7 mouse cellular contexts compared by ENCODE assay signal in the genomic region with DNA sequence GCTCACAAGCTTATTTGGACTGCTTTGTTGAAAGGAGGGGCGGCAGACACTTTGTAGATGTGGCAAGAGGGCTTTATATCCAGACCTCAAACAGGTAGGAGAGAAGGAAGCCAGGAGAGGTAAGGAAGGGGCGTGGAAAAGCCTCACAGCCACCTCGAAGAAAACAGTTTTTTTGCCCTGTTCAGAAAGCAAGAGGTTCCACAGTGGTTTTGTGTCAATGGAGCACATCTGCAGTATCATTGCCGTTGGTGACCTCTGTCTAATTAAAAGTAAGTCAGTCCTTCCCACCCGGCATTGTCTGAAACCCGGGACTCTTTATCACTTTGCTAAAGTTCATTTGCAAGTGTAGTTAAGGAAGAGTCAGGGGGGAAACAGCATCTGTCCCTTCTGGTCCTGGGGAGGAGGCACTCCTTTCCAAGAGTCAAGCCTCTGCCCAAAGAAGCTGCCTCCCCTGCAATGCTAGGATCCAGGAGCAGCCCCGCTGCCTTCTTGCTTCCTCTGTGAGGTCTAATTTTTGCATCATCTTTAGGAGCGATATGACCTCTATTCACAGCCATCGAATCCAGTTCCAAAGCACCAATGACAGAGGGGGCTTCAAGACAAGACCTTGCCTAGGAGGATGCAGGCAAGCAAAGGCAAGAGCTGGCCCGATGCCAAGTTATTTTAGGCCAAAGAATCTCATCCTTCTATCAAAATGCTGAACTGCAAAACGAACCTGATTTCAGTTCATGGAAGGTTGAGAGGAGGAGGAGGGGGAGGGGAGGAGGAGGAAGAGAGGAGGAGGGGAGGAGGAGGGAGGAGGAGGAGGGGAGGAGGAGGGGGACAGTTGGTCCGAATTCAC. TPM values are rescaled to one million over a fixed set of nuclear protein-coding genes. Genes with fewer than 3 reads are reported as not detected.
DNase-seq lines count a peak whose midpoint lies in the region; ATAC-seq lines count a peak whose summit lies in the region.

No protein-coding gene starts in this region.

- H3K4me3 ChIP-seq in hindbrain, embryonic 15.5 days = peak overlapping the region; percentile 65
- peak overlapping the region; percentile 47 for H3K4me3 ChIP-seq in limb, embryonic 12.5 days (replicated peaks)
- peak overlapping the region; percentile 42 for H3K4me3 ChIP-seq in neural tube, embryonic 12.5 days

- no peaks in the 10 kb centered on the region for H3K27me3 ChIP-seq in hindbrain, embryonic 15.5 days
- peaks cover 25% of the 10 kb centered on the region for H3K27me3 ChIP-seq in limb, embryonic 12.5 days
- no peaks in the 10 kb centered on the region for H3K27me3 ChIP-seq in neural tube, embryonic 12.5 days (replicated peaks)

- H3K4me2 ChIP-seq in hindbrain, embryonic 15.5 days = peak overlapping the region; percentile 70
- peak overlapping the region; percentile 64 for H3K4me2 ChIP-seq in limb, embryonic 12.5 days
- peak overlapping the region; percentile 62 for H3K4me2 ChIP-seq in neural tube, embryonic 12.5 days (replicated peaks)

- H3K9ac ChIP-seq in hindbrain, embryonic 15.5 days = peak overlapping the region; percentile 67
- peak overlapping the region; percentile 2; the same call in 1 of the 2 replicates for H3K9ac ChIP-seq in limb, embryonic 12.5 days (replicated peaks)
- peak overlapping the region; percentile 45 for H3K9ac ChIP-seq in neural tube, embryonic 12.5 days

- peak; percentile 71 for ATAC-seq in hindbrain, embryonic 15.5 days (ENCODE audit: low FRiP score, low read depth)
- no peak for ATAC-seq in limb, embryonic 12.5 days (ENCODE audit: insufficient number of reproducible peaks, insufficient read depth, low FRiP score, low TSS enrichment, low read depth)
- peak; percentile 58 for ATAC-seq in neural tube, embryonic 12.5 days (ENCODE audit: low FRiP score, low read depth)

- 9% methylated on average over 12 of the region's 12 CpGs for WGBS in hindbrain, embryonic 15.5 days
- WGBS in limb, embryonic 12.5 days = 8% methylated on average over 12 of the region's 12 CpGs
- 9% methylated on average over 12 of the region's 12 CpGs for WGBS in neural tube, embryonic 12.5 days

- peak; percentile 2 for DNase-seq in B cell, adult 2 months
- peak; percentile 21 for DNase-seq in ES-CJ7 (ENCODE audit: low read depth, low spot score)
- peak; percentile 20 for DNase-seq in embryo, embryonic 9.5 days (ENCODE audit: extremely low spot score)
- no peak for DNase-seq in spleen, adult 18-20 months

- no peaks in the 10 kb centered on the region for H3K9me3 ChIP-seq in hindbrain, embryonic 15.5 days
- no peaks in the 10 kb centered on the region for H3K9me3 ChIP-seq in limb, embryonic 12.5 days
- no peaks in the 10 kb centered on the region for H3K9me3 ChIP-seq in neural tube, embryonic 12.5 days

- H3K4me1 ChIP-seq in hindbrain, embryonic 15.5 days (replicated peaks) = peaks cover 23% of the 10 kb centered on the region
- no peaks in the 10 kb centered on the region; the same call in 1 of the 2 replicates for H3K4me1 ChIP-seq in limb, embryonic 12.5 days (replicated peaks)
- peaks cover 9% of the 10 kb centered on the region for H3K4me1 ChIP-seq in neural tube, embryonic 12.5 days

- H3K27ac ChIP-seq in hindbrain, embryonic 15.5 days (replicated peaks) = peak overlapping the region; percentile 84
- H3K27ac ChIP-seq in limb, embryonic 12.5 days = no peak overlapping the region
- H3K27ac ChIP-seq in neural tube, embryonic 12.5 days = no peak overlapping the region

- H3K36me3 ChIP-seq in hindbrain, embryonic 15.5 days = no peaks in the 10 kb centered on the region
- no peaks in the 10 kb centered on the region for H3K36me3 ChIP-seq in limb, embryonic 12.5 days
- no peaks in the 10 kb centered on the region for H3K36me3 ChIP-seq in neural tube, embryonic 12.5 days

RNA-seq across cellular contexts. Expression of a gene that starts 31.5 kb away (rescaled TPM):
- 16.2 and 18.0 TPM in 2 replicates for polyA plus RNA-seq in hindbrain, embryonic 15.5 days (2015; fragmentation: Nextera tagmentation; extraction: Ambion mirVana)
- polyA plus RNA-seq in limb, embryonic 12.5 days (2016; fragmentation: Nextera tagmentation; extraction: Ambion mirVana) = 1.8 and 2.2 TPM in 2 replicates
- polyA plus RNA-seq in neural tube, embryonic 12.5 days (2016; fragmentation: Nextera tagmentation; extraction: Ambion mirVana) = 5.2 and 6.3 TPM in 2 replicates

Comparison
In these comparisons a context has a peak if more than half of its experiments do, and no peak if none do; other contexts are left out.
1. DNase-seq: peak in B cell, adult 2 months (2 of 2), ES-CJ7 (single experiment) and embryo, embryonic 9.5 days (single experiment); none in spleen, adult 18-20 months (0 of 2).
2. H3K9ac ChIP-seq: peak in every context shown above with its lines; median percentile 67 in hindbrain, embryonic 15.5 days; 45 in neural tube, embryonic 12.5 days; 2 in limb, embryonic 12.5 days.
3. Peak in every context shown above with its lines, with median percentiles within 50 percentile points of each other: H3K4me2 ChIP-seq and H3K4me3 ChIP-seq.